Mouse (Mus musculus) B cell, adult (primary cell): ENCODE results near the gene Cox4i2. TPM values are rescaled to one million over a fixed set of nuclear protein-coding genes. Genes with fewer than 3 reads are reported as not detected.

Experiments
- total RNA-seq: library from RNA; stranded (reverse); gene quantifications from 4 replicates; pipeline ENCODE4 v1.2.4, GENCODE M21; 2023; ENCODE audit not compliant: inconsistent age

The Cox4i2 gene
- not detected in 4 replicates for total RNA-seq

DNA sequence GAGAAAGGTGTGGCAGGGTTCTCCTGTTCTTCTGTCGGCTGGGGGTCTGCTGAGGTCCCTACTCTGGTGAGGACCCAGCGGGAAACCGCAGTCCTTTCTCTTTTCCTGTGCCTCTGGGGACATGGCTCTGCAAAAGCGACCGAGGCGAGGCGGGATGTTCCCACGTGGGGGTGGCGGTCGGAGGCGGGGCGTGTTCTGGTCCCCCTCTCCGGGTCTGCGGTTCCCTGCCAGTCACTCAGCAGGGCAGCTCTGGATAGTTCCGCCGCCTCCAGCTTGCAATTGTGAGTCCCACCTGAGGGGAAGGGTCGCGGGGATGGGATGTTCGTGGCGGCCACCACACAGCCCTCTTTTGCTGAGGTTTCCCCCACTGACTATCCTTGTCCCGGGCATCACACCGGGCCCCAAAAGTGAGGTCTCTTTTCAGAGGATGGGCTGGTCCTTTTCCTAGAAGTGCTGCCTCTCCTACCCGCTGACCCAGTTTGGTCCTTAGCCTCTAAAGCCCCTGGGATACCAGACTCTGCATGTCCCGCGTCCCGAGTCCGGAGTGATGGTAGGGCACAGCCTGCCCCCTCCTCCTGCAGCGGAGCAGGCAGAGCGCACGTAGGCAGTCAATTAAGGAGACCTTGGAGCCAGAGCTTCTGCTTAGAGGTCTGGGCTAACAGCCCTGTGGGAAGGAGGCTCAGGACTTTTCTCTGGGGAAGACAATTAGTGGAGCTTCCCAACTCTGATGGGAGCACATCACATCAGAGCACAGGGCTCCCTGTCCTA lies at the start of gene Cox4i2:
Gene Cox4i2, plus strand, starts transcription at position 230 of the 768 bp plus-strand sequence.

DNA sequence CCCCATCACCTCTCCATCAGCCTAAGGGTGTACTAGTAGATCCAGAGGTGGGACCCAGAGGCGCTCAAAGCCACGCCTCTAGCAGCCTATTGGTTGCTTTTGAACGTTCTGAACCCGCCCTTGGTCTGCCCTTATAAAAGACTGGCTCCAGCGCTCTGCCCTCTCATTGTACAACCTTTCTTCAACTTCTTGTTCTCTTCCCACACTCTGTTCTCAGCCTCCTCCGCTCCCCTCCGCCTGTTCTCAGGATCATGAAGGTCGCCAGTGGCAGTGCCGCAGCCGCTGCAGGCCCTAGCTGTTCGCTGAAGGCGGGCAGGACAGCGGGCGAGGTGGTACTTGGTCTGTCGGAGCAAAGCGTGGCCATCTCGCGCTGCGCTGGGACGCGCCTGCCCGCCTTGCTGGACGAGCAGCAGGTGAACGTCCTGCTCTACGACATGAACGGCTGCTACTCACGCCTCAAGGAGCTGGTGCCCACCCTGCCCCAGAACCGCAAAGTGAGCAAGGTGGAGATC lies 17.8 kb upstream of the Cox4i2 start, which contains the start of gene Id1:
Gene Id1, plus strand, starts transcription at position 162 of the 512 bp plus-strand sequence.

Other genes with a start within 250 kb of the Cox4i2 start
- gene Defb26, start 242.5 kb upstream of the Cox4i2 start, total RNA-seq: not detected in 4 replicates
- not detected in 4 replicates for gene Defb28, start 235.9 kb upstream of the Cox4i2 start, total RNA-seq
- gene Defb29, start 214.1 kb upstream of the Cox4i2 start, total RNA-seq: not detected in 4 replicates
- gene Gm17416, start 184.8 kb upstream of the Cox4i2 start, total RNA-seq: not detected in 4 replicates
- gene Defb21, start 181.4 kb upstream of the Cox4i2 start, total RNA-seq: not detected in 4 replicates
- gene Defb19, start 173.9 kb upstream of the Cox4i2 start, total RNA-seq: not detected in 4 replicates
- gene Defb45, start 154.8 kb upstream of the Cox4i2 start, total RNA-seq: not detected in 4 replicates
- gene Defb36, start 149.8 kb upstream of the Cox4i2 start, total RNA-seq: not detected in 4 replicates
- gene Defb25, start 131.1 kb upstream of the Cox4i2 start, total RNA-seq: not detected in 4 replicates
- not detected in 4 replicates for gene Rem1, start 127.2 kb upstream of the Cox4i2 start, total RNA-seq
- gene H13, start 84.7 kb upstream of the Cox4i2 start, total RNA-seq: 93.5 to 100 TPM (median 97.7 TPM) in 4 replicates
- gene Mcts2, start 67.1 kb upstream of the Cox4i2 start, total RNA-seq: 17.9 to 23.9 TPM (median 20.3 TPM) in 4 replicates
- 0.51 to 0.61 TPM (median 0.57 TPM) in 3 of 4 replicates, not detected in the other for gene Id1, start 17.9 kb upstream of the Cox4i2 start, total RNA-seq
- 8.4 to 9.1 TPM (median 8.9 TPM) in 4 replicates for gene Bcl2l1, start 77.6 kb downstream of the Cox4i2 start, total RNA-seq
- 1.9 to 3.5 TPM (median 2.4 TPM) in 4 replicates for gene Tpx2, start 93.8 kb downstream of the Cox4i2 start, total RNA-seq
- gene Mylk2, start 157.2 kb downstream of the Cox4i2 start, total RNA-seq: not detected in 4 replicates
- not detected in 4 replicates for gene Foxs1, start 179.0 kb downstream of the Cox4i2 start, total RNA-seq
- gene Dusp15, start 197.5 kb downstream of the Cox4i2 start, total RNA-seq: not detected in 4 replicates
- gene Ttll9, start 208.3 kb downstream of the Cox4i2 start, total RNA-seq: not detected in 4 replicates